Mouse (Mus musculus): ENCODE measurements around the gene Nop53.

Nop53 gene

DNA sequence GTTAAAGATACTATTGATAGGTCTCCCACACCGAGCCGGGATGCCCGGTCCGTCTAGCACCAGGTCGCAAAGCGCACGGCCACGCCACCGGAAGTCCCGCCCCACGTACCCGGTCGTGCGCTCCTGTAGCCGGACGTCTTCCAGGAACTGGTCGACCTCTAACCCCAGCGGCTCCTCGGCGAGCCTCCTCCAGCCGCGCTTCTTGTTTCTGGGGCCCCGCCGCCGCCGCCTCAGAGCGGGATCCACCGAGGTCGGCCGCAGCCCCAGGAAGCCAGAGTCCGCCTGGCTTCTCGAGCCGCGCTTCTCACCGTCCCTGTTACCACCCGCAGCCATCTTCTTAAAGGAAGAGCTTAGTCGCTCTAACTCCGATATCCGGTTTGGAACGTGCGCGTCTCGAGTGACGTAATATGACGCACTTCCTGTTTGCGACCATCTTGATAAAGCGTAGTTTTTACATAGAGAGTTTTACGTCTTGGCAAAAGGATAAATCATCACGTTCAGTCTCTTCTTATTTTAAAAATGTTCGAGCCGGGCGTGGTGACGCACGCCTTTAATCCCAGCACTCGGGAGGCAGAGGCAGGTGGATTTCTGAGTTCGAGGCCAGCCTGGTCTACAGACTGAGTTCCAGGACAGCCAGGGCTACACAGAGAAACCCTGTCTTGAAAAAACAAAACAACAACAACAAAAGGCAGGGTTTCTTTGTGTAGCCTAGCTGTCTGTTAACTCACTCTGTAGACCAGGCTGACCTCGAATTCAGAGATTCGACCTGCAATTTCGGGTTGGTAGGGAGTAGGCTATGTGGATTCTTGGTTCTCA lies at the start of gene Nop53:
Gene Nop53 (minus strand): TSS at position 354 of the 816 bp plus-strand sequence.
- DNase-seq (ENCODE audit: low spot score in 2 of 2) = peak; percentile 93 to 95

DNA sequence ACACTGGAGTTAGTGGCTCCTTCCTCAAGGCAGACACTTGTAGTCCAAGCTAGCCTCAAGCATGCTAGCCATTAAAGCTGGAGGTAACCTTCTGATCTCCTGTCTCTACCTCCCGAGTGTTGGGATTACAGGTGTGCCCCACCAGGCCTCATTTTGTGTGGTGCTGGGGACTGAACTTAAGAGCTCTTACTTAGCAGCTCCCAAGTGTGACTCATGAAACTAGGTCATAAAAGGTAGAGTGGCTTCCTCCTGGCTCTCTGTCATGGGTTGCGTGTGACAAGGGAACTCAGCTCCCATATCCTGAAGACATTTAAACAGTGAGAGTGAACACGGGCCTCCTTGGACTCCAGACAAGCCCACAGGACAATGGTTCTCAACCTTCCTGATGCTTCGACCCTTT lies 47.9 kb upstream of the Nop53 start:
- DNase-seq (ENCODE audit: low spot score in 2 of 2) = no peak

DNA sequence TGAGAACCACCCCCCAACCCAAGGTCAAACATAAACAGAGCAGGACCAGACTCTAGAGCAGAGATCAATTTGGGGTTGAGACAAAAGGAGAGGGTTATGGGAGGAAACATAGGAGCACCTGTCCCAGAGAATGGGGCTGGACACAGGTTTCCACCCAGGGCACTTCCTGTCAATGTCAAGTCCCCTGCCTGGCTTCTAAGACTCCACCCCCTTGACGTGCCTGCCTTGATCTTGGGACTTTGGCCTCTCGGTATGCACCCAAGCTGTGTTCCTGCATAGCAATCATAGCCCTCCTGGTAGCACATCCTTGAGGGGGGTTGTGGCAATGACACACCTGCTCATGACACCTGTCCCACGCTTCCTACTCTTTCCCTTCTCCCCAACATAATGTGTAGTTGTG lies 47.3 kb upstream of the Nop53 start:
- DNase-seq (ENCODE audit: low spot score in 2 of 2) = no peak

GRCm38 (mm10) chr7:15991764-15992163 lies 45.9 kb upstream of the Nop53 start:
- no peak for DNase-seq (ENCODE audit: low spot score in 2 of 2)

DNA sequence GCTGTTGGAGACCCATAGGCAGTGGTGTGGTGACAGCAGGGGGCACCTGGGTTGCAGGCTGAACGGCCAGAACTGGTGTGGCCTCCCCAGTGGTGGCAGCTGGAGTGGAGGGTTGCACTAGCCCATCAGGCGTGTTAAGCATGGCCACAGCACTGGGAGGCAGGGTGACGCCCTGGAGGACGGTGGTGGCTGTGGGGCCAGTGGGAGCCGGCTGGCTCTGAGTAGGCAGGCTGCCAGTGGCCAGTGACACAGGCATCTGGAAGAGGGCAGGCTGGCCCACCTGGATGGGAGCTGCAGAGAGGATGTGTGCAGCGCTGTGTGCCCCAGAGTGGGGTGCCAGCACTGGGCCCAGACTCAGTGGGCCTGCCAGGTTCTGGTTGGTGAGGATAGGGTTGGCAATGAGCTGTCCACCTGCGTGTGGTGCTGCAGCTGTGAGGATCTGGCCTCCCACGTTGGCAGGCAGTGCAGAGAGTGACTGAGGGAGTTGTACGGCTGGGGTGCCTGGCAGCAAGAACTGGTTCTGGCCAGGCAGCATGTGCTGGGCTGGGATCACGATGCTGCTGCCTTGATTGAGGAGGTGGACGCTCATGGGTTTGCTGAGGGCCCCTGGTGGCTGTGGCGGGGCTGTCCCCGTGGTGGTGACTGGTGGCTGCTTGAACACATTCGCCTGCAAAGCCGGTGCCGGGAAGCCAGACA lies 41.9 kb upstream of the Nop53 start:
- DNase-seq (ENCODE audit: low spot score in 2 of 2) = no peak

GRCm38 (mm10) chr7:15982729-15983407 lies 37.0 kb upstream of the Nop53 start:
- peak; percentile 25 to 44 for DNase-seq (ENCODE audit: low spot score in 2 of 2)

DNA sequence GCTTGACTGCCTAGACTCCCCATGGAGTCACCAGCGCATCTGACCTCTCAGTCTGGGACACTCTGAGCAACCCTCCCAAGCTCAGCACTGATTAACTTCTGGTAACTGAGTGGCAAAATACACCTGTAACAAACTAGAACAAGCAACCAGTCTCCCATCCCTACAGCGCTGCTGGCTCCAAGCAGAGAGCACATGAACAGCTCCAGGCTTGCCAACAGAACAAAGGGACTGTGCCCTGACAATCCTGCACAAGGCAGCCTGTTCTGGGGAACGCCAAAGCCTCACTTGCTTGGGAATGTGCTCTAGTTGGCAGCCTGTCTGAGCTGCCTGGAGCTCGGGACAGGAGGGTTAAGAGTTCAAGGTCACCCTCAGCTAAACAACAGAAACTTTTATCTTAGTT lies 35.7 kb upstream of the Nop53 start:
- no peak for DNase-seq (ENCODE audit: low spot score in 2 of 2)

DNA sequence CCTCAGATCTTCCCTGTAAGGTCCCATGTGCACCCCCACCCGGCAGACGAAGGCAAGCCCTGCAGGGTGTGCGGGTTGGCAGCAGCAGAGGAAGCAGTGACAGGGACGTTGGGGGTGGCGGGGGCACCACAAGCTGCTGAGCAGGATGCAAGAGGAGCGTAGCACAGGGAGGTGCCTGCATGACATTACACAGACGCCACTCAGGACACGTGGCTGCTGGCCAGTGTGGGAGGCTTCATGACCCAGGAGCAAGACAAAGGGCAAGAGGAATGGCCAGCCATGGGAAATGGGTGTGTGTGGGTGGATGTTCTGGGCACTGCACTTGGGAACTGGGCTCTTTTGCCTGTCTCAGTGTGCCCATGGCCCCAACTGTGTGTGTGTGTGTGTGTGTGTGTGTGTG lies 34.4 kb upstream of the Nop53 start:
- no peak for DNase-seq (ENCODE audit: low spot score in 2 of 2)

DNA sequence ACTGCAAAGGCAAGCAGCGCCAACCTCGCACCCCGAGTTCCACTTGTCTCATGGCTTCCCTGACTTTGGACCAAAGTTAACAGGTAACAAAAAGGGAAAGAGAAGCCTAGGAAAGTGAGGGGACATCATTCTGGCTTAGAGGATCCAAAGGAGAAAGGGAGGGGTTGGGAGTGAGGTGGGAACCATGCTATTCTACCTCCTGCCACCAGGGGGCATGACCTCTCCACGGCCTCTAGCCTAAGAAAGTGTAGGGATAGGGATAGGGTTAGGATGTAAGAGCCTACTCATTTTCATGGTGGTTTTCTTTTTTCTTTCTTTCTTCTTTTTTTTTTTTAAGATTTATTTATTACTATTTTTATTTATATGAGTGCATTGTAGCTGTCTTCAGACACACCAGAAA lies 30.0 kb upstream of the Nop53 start:
- DNase-seq (ENCODE audit: low spot score in 2 of 2) = no peak

DNA sequence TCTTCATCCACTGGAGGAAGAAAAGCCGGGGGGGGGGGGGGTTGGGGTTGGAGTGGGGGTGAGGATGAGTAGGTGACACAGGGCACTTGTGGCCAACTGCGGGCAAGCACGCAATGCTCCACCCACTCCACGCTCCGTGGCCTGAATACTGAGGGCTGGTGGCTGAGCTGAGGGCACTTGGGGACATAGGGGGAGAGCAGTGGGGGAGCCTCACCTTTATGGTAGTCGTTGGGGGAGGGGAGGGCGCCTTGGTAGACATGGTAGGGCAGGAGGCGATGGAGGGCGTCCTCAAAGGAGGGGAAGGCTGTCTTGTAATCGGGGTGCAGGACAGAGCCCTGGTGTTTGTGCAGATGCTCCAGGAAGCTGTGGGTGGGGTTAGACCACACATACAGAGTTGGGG lies 29.6 kb upstream of the Nop53 start:
- DNase-seq (ENCODE audit: low spot score in 2 of 2) = no peak

DNA sequence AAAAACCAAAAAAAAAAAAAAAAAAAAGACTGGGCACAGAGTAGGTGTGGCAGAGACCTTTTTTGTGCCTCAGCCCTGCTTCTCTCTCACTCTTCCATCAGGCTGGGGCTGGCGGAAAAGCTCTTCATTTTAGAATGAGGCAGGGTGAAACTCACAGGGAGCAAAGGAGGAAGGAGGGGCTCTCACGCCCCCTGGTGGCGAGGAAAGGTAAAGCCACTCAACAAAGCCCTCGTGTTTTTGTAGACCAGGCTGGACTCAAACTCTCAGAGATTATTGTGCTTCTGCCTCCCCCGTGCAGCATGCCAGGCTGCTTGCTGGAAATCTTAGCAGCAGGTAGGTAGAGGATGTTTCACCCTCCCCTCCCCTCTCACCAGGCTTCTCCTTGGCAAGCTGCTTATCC lies 28.8 kb upstream of the Nop53 start:
- peak; percentile 36 to 63 for DNase-seq (ENCODE audit: low spot score in 2 of 2)

DNA sequence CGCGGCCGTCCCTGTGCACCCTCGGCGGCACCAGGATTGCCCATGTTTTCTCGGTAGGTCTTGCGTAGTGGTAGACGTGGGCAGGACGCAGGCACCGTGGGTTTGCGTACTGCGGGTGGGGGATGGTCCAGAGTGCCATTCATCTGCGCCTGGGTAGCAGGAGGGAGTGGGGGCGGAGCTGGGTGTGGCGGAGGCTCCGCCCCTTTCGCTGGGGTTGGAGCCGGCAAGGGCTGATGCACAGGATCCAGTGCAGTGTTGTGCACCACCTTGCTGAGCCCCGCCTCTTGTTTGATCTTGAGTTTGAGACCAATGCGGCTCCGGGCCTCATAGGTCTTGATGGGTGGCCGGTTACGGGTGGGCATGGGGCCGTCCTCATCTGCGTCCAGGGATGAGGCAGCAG lies 26.4 kb upstream of the Nop53 start:
- no peak for DNase-seq (ENCODE audit: low spot score in 2 of 2)

GRCm38 (mm10) chr7:15969674-15970073 lies 23.8 kb upstream of the Nop53 start:
- DNase-seq (ENCODE audit: low spot score in 2 of 2) = no peak

GRCm38 (mm10) chr7:15968322-15968721 lies 22.4 kb upstream of the Nop53 start:
- DNase-seq (ENCODE audit: low spot score in 2 of 2) = no peak

DNA sequence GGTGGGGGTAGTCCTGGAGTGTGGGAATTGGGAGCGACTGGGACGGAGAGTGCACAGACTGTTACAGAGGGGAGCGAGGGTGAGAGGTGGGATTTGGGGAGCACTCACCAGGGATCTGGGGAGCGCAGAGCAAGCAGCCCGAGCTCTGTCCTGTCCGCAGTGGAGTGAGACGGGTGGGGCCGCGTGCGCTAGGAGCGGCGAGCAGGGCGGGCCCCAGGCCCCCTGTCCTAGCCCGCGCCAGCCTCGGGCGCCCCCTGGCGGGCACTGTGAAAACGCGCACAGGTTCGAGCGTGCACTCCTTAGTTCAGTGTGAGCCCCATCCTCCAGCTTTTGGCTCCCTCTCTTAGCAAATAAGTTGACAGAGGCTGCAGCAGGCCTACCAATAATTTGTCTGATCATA lies 21.4 kb upstream of the Nop53 start, which contains the start of gene Ehd2:
Gene Ehd2 (minus strand): TSS at position 256 of the 400 bp plus-strand sequence.
- DNase-seq (ENCODE audit: low spot score in 2 of 2) = peak; percentile 29 to 58

GRCm38 (mm10) chr7:15966489-15966888 lies 20.6 kb upstream of the Nop53 start:
- DNase-seq (ENCODE audit: low spot score in 2 of 2) = no peak

- peak in 1 of 2 experiments; percentile 21 for DNase-seq (ENCODE audit: low spot score in 2 of 2)
Measured at GRCm38 (mm10) chr7:15963798-15964652, 18.2 kb upstream of the Nop53 start.

- no peak for DNase-seq (ENCODE audit: low spot score in 2 of 2)
Measured at GRCm38 (mm10) chr7:15962311-15963288, 16.7 kb upstream of the Nop53 start.

- no peak for DNase-seq (ENCODE audit: low spot score in 2 of 2)
Measured at GRCm38 (mm10) chr7:15961798-15962197, 15.9 kb upstream of the Nop53 start.

DNA sequence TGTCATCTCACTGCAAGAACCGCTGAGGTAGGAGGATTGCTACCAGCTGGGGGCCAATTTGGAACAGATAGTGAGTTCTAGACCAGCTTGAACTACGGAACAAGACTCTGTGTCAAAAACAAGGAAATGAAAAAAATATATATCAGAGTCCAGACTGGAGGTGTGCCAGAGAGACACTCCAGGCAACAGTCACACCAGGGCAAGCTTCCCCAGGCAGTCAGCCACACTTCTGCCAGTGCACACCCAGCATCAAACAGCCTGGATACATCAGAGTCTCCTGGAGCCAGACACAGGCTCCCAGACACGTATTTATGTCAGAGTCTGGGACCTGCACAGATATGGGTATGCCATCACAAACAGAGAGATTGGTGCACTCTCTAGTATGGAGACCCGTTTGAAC lies 15.4 kb upstream of the Nop53 start:
- no peak for DNase-seq (ENCODE audit: low spot score in 2 of 2)
